Mouse (Mus musculus) lung, embryonic 16.5 days (tissue): Measurements from ENCODE around the gene Fam13a. TPM values are rescaled to one million over a fixed set of nuclear protein-coding genes. Genes with fewer than 3 reads are reported as not detected.

Experiments
- ATAC-seq: fragments of 200-750 bp; cut with Nextera tagmentation; 2 replicates; pipeline ENCODE4 v1.8.0; 2017; ENCODE audit warnings: low read depth, mild to moderate bottlenecking, moderate library complexity
- H3K27ac ChIP-seq: fragments of 300-500 bp; sonication (generic); 2 replicates; pipeline ENCODE4 v1.5.1; 2014; ENCODE audit warnings: mild to moderate bottlenecking, control low read depth, low read length
- H3K27me3 ChIP-seq: fragments of 300-500 bp; sonication (generic); 2 replicates; pipeline ENCODE4 v1.6.1; 2014; ENCODE audit warnings: low read depth, low read length, mixed read lengths; ENCODE audit not compliant: control insufficient read depth, insufficient read depth
- H3K36me3 ChIP-seq: fragments of 300-500 bp; sonication (generic); 2 replicates; pipeline ENCODE4 v1.6.1; 2014; ENCODE audit warnings: low read length; ENCODE audit not compliant: control insufficient read depth, insufficient read depth
- H3K4me1 ChIP-seq: fragments of 300-500 bp; sonication (generic); replicated peaks from 2 replicates; pipeline ENCODE4 v1.6.1; 2014; ENCODE audit warnings: low read length, mixed read lengths; ENCODE audit not compliant: control insufficient read depth, insufficient read depth
- H3K4me2 ChIP-seq: fragments of 300-500 bp; sonication (generic); 2 replicates; pipeline ENCODE4 v1.6.1; 2014; ENCODE audit warnings: low read depth, low read length, control low read depth
- H3K4me3 ChIP-seq: fragments of 300-500 bp; sonication (generic); 2 replicates; pipeline ENCODE4 v1.5.1; 2014; ENCODE audit warnings: mild to moderate bottlenecking, low read length, control low read depth
- H3K9ac ChIP-seq: fragments of 300-500 bp; sonication (generic); 2 replicates; pipeline ENCODE4 v1.6.1; 2014; ENCODE audit warnings: low read length, control low read depth
- H3K9me3 ChIP-seq: fragments of 300-500 bp; sonication (generic); 2 replicates; pipeline ENCODE4 v1.6.1; 2016; ENCODE audit warnings: low read length; ENCODE audit not compliant: control insufficient read depth
- WGBS: fragments of 180-500 bp; shearing (Covaris S2); extraction: QIAGEN DNeasy Blood & Tissue Kit; methylation state at CpG from one replicate; pipeline ENCODE4 v1.1.7; 2014; 5-methylcytosine and 5-hydroxymethylcytosine counted together
- polyA plus RNA-seq: library from polyadenylated mRNA; unstranded; fragments of >200 nt; fragmentation: Nextera tagmentation; extraction: Ambion mirVana; gene quantifications from 2 replicates; pipeline ENCODE4 v1.2.1, GENCODE M21; 2015

Gene Fam13a
- polyA plus RNA-seq, 1 experiment from 2014 or later: 27.3 TPM

- Histone ChIP-seq H3K9me3 (no peaks in the 10 kb centered on the region), H3K4me1 (no peaks in the 10 kb centered on the region), H3K27ac (0 out of 2 replicates have a peak overlapping the region, but pooled peaks have one; percentile 18), H3K36me3 (no peaks in the 10 kb centered on the region), H3K27me3 (no peaks in the 10 kb centered on the region), H3K4me3 (no peak overlapping the region), H3K9ac (no peak overlapping the region), H3K4me2 (no peak overlapping the region)
- 55% methylated on average over 5 of the region's 5 CpGs for WGBS
- peak; percentile 38 for ATAC-seq
Observed at GRCm38 (mm10) chr6:58913971-58914370, 110.4 kb downstream of the Fam13a start.

GRCm38 (mm10) chr6:58913551-58913950 is 110.8 kb downstream of the Fam13a start:
- H3K4me3 ChIP-seq: no peak overlapping the region
- no peak overlapping the region for H3K4me2 ChIP-seq
- H3K36me3 ChIP-seq: no peaks in the 10 kb centered on the region
- no peak overlapping the region for H3K27ac ChIP-seq
- no peaks in the 10 kb centered on the region for H3K9me3 ChIP-seq
- no peaks in the 10 kb centered on the region for H3K27me3 ChIP-seq
- no peak overlapping the region for H3K9ac ChIP-seq
- no peaks in the 10 kb centered on the region for H3K4me1 ChIP-seq
- 45% methylated on average over 3 of the region's 3 CpGs for WGBS
- ATAC-seq: peak; percentile 88

- Histone ChIP-seq H3K4me2 (no peak overlapping the region), H3K4me3 (no peak overlapping the region), H3K27ac (no peak overlapping the region), H3K36me3 (no peaks in the 10 kb centered on the region), H3K4me1 (no peaks in the 10 kb centered on the region), H3K9ac (no peak overlapping the region), H3K9me3 (no peaks in the 10 kb centered on the region), H3K27me3 (no peaks in the 10 kb centered on the region)
- no peak for ATAC-seq
- 57% methylated on average over 5 of the region's 5 CpGs for WGBS
Observed at GRCm38 (mm10) chr6:58912842-58913241, 111.5 kb downstream of the Fam13a start.

- Histone ChIP-seq H3K27ac (no peak overlapping the region), H3K36me3 (peaks cover 7% of the 10 kb centered on the region; the same call in 1 of the 2 replicates), H3K9me3 (peaks cover 15% of the 10 kb centered on the region), H3K4me2 (no peak overlapping the region), H3K4me3 (no peak overlapping the region), H3K4me1 (0 out of 2 replicates have a peak, but pooled peaks cover 4% of the 10 kb centered on the region), H3K9ac (no peak overlapping the region), H3K27me3 (no peaks in the 10 kb centered on the region)
- no peak for ATAC-seq
- 60% methylated on average over 2 of the region's 2 CpGs for WGBS
Observed at GRCm38 (mm10) chr6:58907791-58908190, 116.6 kb downstream of the Fam13a start.

GRCm38 (mm10) chr6:58907336-58907735 is 117.0 kb downstream of the Fam13a start:
- Histone ChIP-seq H3K9me3 (peaks cover 15% of the 10 kb centered on the region), H3K9ac (no peak overlapping the region), H3K4me2 (no peak overlapping the region), H3K27me3 (no peaks in the 10 kb centered on the region), H3K4me3 (no peak overlapping the region; the same call in 1 of the 2 replicates), H3K27ac (no peak overlapping the region), H3K36me3 (peaks cover 7% of the 10 kb centered on the region; the same call in 1 of the 2 replicates), H3K4me1 (0 out of 2 replicates have a peak, but pooled peaks cover 4% of the 10 kb centered on the region)
- ATAC-seq: no peak
- 80% methylated on average over 8 of the region's 8 CpGs for WGBS

GRCm38 (mm10) chr6:58906852-58907261 is 117.5 kb downstream of the Fam13a start, which contains the start of gene Nap1l5:
Nap1l5 (minus strand) TSS chr6:58907076.
- Histone ChIP-seq H3K27me3 (no peaks in the 10 kb centered on the region), H3K9me3 (peaks cover 15% of the 10 kb centered on the region), H3K4me1 (0 out of 2 replicates have a peak, but pooled peaks cover 4% of the 10 kb centered on the region), H3K9ac (peak within 1 kb of the TSS; percentile 43; the same call in 1 of the 2 replicates), H3K4me3 (peak within 1 kb of the TSS; percentile 43), H3K27ac (no peak within 1 kb of the TSS), H3K36me3 (peaks cover 7% of the 10 kb centered on the region; the same call in 1 of the 2 replicates), H3K4me2 (peak within 1 kb of the TSS; percentile 56)
- 53% methylated on average over 34 of the region's 34 CpGs for WGBS
- ATAC-seq: peak; percentile 63

GRCm38 (mm10) chr6:58904551-58904950 is 119.8 kb downstream of the Fam13a start:
- ATAC-seq: no peak
- Histone ChIP-seq H3K9ac (no peak overlapping the region), H3K9me3 (peaks cover 15% of the 10 kb centered on the region), H3K36me3 (peaks cover 7% of the 10 kb centered on the region; the same call in 1 of the 2 replicates), H3K27ac (no peak overlapping the region), H3K4me3 (no peak overlapping the region), H3K27me3 (no peaks in the 10 kb centered on the region), H3K4me1 (0 out of 2 replicates have a peak, but pooled peaks cover 6% of the 10 kb centered on the region), H3K4me2 (no peak overlapping the region)
- 62% methylated on average over 3 of the region's 3 CpGs for WGBS

GRCm38 (mm10) chr6:58903171-58903570 is 121.2 kb downstream of the Fam13a start:
- Histone ChIP-seq H3K4me2 (peak overlapping the region; percentile 16; the same call in 1 of the 2 replicates), H3K9ac (no peak overlapping the region), H3K9me3 (peaks cover 15% of the 10 kb centered on the region), H3K27ac (no peak overlapping the region), H3K4me1 (0 out of 2 replicates have a peak, but pooled peaks cover 6% of the 10 kb centered on the region), H3K4me3 (no peak overlapping the region), H3K27me3 (no peaks in the 10 kb centered on the region), H3K36me3 (peaks cover 7% of the 10 kb centered on the region; the same call in 1 of the 2 replicates)
- peak; percentile 85 for ATAC-seq
- WGBS: 35% methylated on average over 8 of the region's 8 CpGs

GRCm38 (mm10) chr6:58900536-58900935 is 123.8 kb downstream of the Fam13a start:
- no peaks in the 10 kb centered on the region for H3K9me3 ChIP-seq
- H3K4me1 ChIP-seq: 0 out of 2 replicates have a peak, but pooled peaks cover 6% of the 10 kb centered on the region
- WGBS: 51% methylated on average over 7 of the region's 7 CpGs
- H3K4me3 ChIP-seq: no peak overlapping the region
- peak; percentile 26; the same call in 1 of the 2 replicates for ATAC-seq
- H3K4me2 ChIP-seq: no peak overlapping the region
- H3K9ac ChIP-seq: no peak overlapping the region
- no peak overlapping the region for H3K27ac ChIP-seq
- no peaks in the 10 kb centered on the region for H3K27me3 ChIP-seq
- H3K36me3 ChIP-seq: no peaks in the 10 kb centered on the region
